Mouse (Mus musculus): ENCODE measurements around the gene Hpd. TPM values are rescaled to one million over a fixed set of nuclear protein-coding genes. Genes with fewer than 3 reads are reported as not detected.

The Hpd gene
- polyA plus RNA-seq, 1 experiment from 2014 or later: 4.1 TPM

GRCm38 (mm10) chr5:123193436-123193835, 10.9 kb upstream of the Hpd start:
- H3K4me1 ChIP-seq (ENCODE audit: control insufficient read depth, insufficient read depth, low read length): no peaks in the 10 kb centered on the region
- no peak overlapping the region for H3K27ac ChIP-seq (ENCODE audit: low read length)
- WGBS: 70% methylated on average over 5 of the region's 5 CpGs
- ATAC-seq (ENCODE audit: insufficient read depth, low FRiP score): no peak
- no peaks in the 10 kb centered on the region for H3K36me3 ChIP-seq (ENCODE audit: control insufficient read depth, insufficient read depth, low read length)
- no peak overlapping the region for H3K9ac ChIP-seq (ENCODE audit: low read length)
- H3K9me3 ChIP-seq (replicated peaks; ENCODE audit: control insufficient read depth, low read length): no peaks in the 10 kb centered on the region
- H3K4me3 ChIP-seq (replicated peaks; ENCODE audit: low read length): no peak overlapping the region
- no peak overlapping the region for H3K4me2 ChIP-seq (ENCODE audit: low read depth, low read length)
- H3K27me3 ChIP-seq (ENCODE audit: control insufficient read depth, insufficient read depth, low read length): no peaks in the 10 kb centered on the region

- no peak overlapping the region for H3K27ac ChIP-seq (ENCODE audit: low read length)
- WGBS: 56% methylated on average over 9 of the region's 9 CpGs
- no peak for ATAC-seq (ENCODE audit: insufficient read depth, low FRiP score)
Measured at GRCm38 (mm10) chr5:123192606-123193150, 10.2 kb upstream of the Hpd start.

GRCm38 (mm10) chr5:123191427-123191826, 8.9 kb upstream of the Hpd start:
- no peaks in the 10 kb centered on the region for H3K27me3 ChIP-seq (ENCODE audit: control insufficient read depth, insufficient read depth, low read length)

More at GRCm38 (mm10) chr5:123192606-123193150, 10.2 kb upstream of the Hpd start:
- H3K9ac ChIP-seq (ENCODE audit: low read length): no peak overlapping the region
- H3K36me3 ChIP-seq (ENCODE audit: control insufficient read depth, insufficient read depth, low read length): no peaks in the 10 kb centered on the region
- H3K27me3 ChIP-seq (ENCODE audit: control insufficient read depth, insufficient read depth, low read length): no peaks in the 10 kb centered on the region
- H3K4me2 ChIP-seq (ENCODE audit: low read depth, low read length): no peak overlapping the region
- no peak overlapping the region for H3K4me3 ChIP-seq (replicated peaks; ENCODE audit: low read length)
- H3K9me3 ChIP-seq (replicated peaks; ENCODE audit: control insufficient read depth, low read length): no peaks in the 10 kb centered on the region
- no peaks in the 10 kb centered on the region for H3K4me1 ChIP-seq (ENCODE audit: control insufficient read depth, insufficient read depth, low read length)

GRCm38 (mm10) chr5:123190912-123191311, 8.4 kb upstream of the Hpd start:
- Histone ChIP-seq H3K4me2 (ENCODE audit: low read depth, low read length) (no peak overlapping the region), H3K36me3 (ENCODE audit: control insufficient read depth, insufficient read depth, low read length) (no peaks in the 10 kb centered on the region), H3K4me3 (replicated peaks; ENCODE audit: low read length) (no peak overlapping the region), H3K4me1 (ENCODE audit: control insufficient read depth, insufficient read depth, low read length) (no peaks in the 10 kb centered on the region), H3K9me3 (replicated peaks; ENCODE audit: control insufficient read depth, low read length) (no peaks in the 10 kb centered on the region), H3K27ac (ENCODE audit: low read length) (no peak overlapping the region), H3K27me3 (ENCODE audit: control insufficient read depth, insufficient read depth, low read length) (no peaks in the 10 kb centered on the region), H3K9ac (ENCODE audit: low read length) (no peak overlapping the region)
- no peak for ATAC-seq (ENCODE audit: insufficient read depth, low FRiP score)
- WGBS: 74% methylated on average over 3 of the region's 3 CpGs

More at GRCm38 (mm10) chr5:123191427-123191826, 8.9 kb upstream of the Hpd start:
- no peaks in the 10 kb centered on the region for H3K36me3 ChIP-seq (ENCODE audit: control insufficient read depth, insufficient read depth, low read length)
- no peaks in the 10 kb centered on the region for H3K9me3 ChIP-seq (replicated peaks; ENCODE audit: control insufficient read depth, low read length)
- no peak overlapping the region for H3K27ac ChIP-seq (ENCODE audit: low read length)
- no peak for ATAC-seq (ENCODE audit: insufficient read depth, low FRiP score)
- no peak overlapping the region for H3K9ac ChIP-seq (ENCODE audit: low read length)
- no peak overlapping the region for H3K4me2 ChIP-seq (ENCODE audit: low read depth, low read length)
- H3K4me3 ChIP-seq (replicated peaks; ENCODE audit: low read length): no peak overlapping the region
- 71% methylated on average over 6 of the region's 6 CpGs for WGBS
- no peaks in the 10 kb centered on the region for H3K4me1 ChIP-seq (ENCODE audit: control insufficient read depth, insufficient read depth, low read length)

GRCm38 (mm10) chr5:123187306-123187705, 4.8 kb upstream of the Hpd start:
- Histone ChIP-seq H3K4me1 (ENCODE audit: control insufficient read depth, insufficient read depth, low read length) (no peaks in the 10 kb centered on the region), H3K9ac (ENCODE audit: low read length) (no peak overlapping the region), H3K9me3 (replicated peaks; ENCODE audit: control insufficient read depth, low read length) (no peaks in the 10 kb centered on the region), H3K4me2 (ENCODE audit: low read depth, low read length) (no peak overlapping the region), H3K36me3 (ENCODE audit: control insufficient read depth, insufficient read depth, low read length) (no peaks in the 10 kb centered on the region), H3K27me3 (ENCODE audit: control insufficient read depth, insufficient read depth, low read length) (no peaks in the 10 kb centered on the region), H3K27ac (ENCODE audit: low read length) (no peak overlapping the region), H3K4me3 (replicated peaks; ENCODE audit: low read length) (no peak overlapping the region)
- no peak for ATAC-seq (ENCODE audit: insufficient read depth, low FRiP score)
- WGBS: 85% methylated on average over 3 of the region's 3 CpGs

GRCm38 (mm10) chr5:123185966-123186365, 3.4 kb upstream of the Hpd start:
- Histone ChIP-seq H3K36me3 (ENCODE audit: control insufficient read depth, insufficient read depth, low read length) (no peaks in the 10 kb centered on the region), H3K4me1 (ENCODE audit: control insufficient read depth, insufficient read depth, low read length) (no peaks in the 10 kb centered on the region), H3K27ac (ENCODE audit: low read length) (no peak overlapping the region), H3K9ac (ENCODE audit: low read length) (no peak overlapping the region), H3K4me3 (replicated peaks; ENCODE audit: low read length) (no peak overlapping the region), H3K9me3 (replicated peaks; ENCODE audit: control insufficient read depth, low read length) (no peaks in the 10 kb centered on the region), H3K27me3 (ENCODE audit: control insufficient read depth, insufficient read depth, low read length) (no peaks in the 10 kb centered on the region), H3K4me2 (ENCODE audit: low read depth, low read length) (no peak overlapping the region)
- no peak for ATAC-seq (ENCODE audit: insufficient read depth, low FRiP score)
- 78% methylated on average over 6 of the region's 6 CpGs for WGBS

GRCm38 (mm10) chr5:123181536-123181935, 991 bp downstream of the Hpd start:
- Histone ChIP-seq H3K4me1 (ENCODE audit: control insufficient read depth, insufficient read depth, low read length) (no peaks in the 10 kb centered on the region), H3K4me3 (replicated peaks; ENCODE audit: low read length) (no peak overlapping the region), H3K4me2 (ENCODE audit: low read depth, low read length) (no peak overlapping the region), H3K9me3 (replicated peaks; ENCODE audit: control insufficient read depth, low read length) (no peaks in the 10 kb centered on the region), H3K27ac (ENCODE audit: low read length) (no peak overlapping the region), H3K27me3 (ENCODE audit: control insufficient read depth, insufficient read depth, low read length) (no peaks in the 10 kb centered on the region), H3K36me3 (ENCODE audit: control insufficient read depth, insufficient read depth, low read length) (no peaks in the 10 kb centered on the region), H3K9ac (ENCODE audit: low read length) (no peak overlapping the region)
- 71% methylated on average over 6 of the region's 6 CpGs for WGBS
- ATAC-seq (ENCODE audit: insufficient read depth, low FRiP score): no peak

GRCm38 (mm10) chr5:123180390-123180789, 2.1 kb downstream of the Hpd start:
- H3K36me3 ChIP-seq (ENCODE audit: control insufficient read depth, insufficient read depth, low read length): no peaks in the 10 kb centered on the region
- no peak overlapping the region for H3K9ac ChIP-seq (ENCODE audit: low read length)
- no peaks in the 10 kb centered on the region for H3K27me3 ChIP-seq (ENCODE audit: control insufficient read depth, insufficient read depth, low read length)
- no peak for ATAC-seq (ENCODE audit: insufficient read depth, low FRiP score)
- H3K4me1 ChIP-seq (ENCODE audit: control insufficient read depth, insufficient read depth, low read length): no peaks in the 10 kb centered on the region
- H3K4me2 ChIP-seq (ENCODE audit: low read depth, low read length): no peak overlapping the region
- 88% methylated on average over 15 of the region's 15 CpGs for whole genome bisulfite sequencing
- H3K27ac ChIP-seq (ENCODE audit: low read length): no peak overlapping the region
- H3K4me3 ChIP-seq (replicated peaks; ENCODE audit: low read length): no peak overlapping the region
- H3K9me3 ChIP-seq (replicated peaks; ENCODE audit: control insufficient read depth, low read length): no peaks in the 10 kb centered on the region

- H3K4me3 ChIP-seq (replicated peaks; ENCODE audit: low read length): no peak overlapping the region
- H3K4me1 ChIP-seq (ENCODE audit: control insufficient read depth, insufficient read depth, low read length): no peaks in the 10 kb centered on the region
- no peak for ATAC-seq (ENCODE audit: insufficient read depth, low FRiP score)
- no peak overlapping the region for H3K27ac ChIP-seq (ENCODE audit: low read length)
- no peaks in the 10 kb centered on the region for H3K27me3 ChIP-seq (ENCODE audit: control insufficient read depth, insufficient read depth, low read length)
- no peaks in the 10 kb centered on the region for H3K36me3 ChIP-seq (ENCODE audit: control insufficient read depth, insufficient read depth, low read length)
- 90% methylated on average over 5 of the region's 5 CpGs for WGBS
- no peaks in the 10 kb centered on the region for H3K9me3 ChIP-seq (replicated peaks; ENCODE audit: control insufficient read depth, low read length)
- no peak overlapping the region for H3K4me2 ChIP-seq (ENCODE audit: low read depth, low read length)
- H3K9ac ChIP-seq (ENCODE audit: low read length): no peak overlapping the region
Measured at GRCm38 (mm10) chr5:123178792-123179191, 3.7 kb downstream of the Hpd start.
